Mouse (Mus musculus) stomach, postnatal 0 days (tissue): ENCODE data around the gene Zrsr1.

ENCODE experiments used
- CTCF ChIP-seq: IDR thresholded peaks from 2 replicates; pipeline ENCODE4 v1.5.1; 2016; ENCODE audit warnings: antibody characterized with exemption, low read depth, mild to moderate bottlenecking, moderate library complexity
- EP300 ChIP-seq: optimal IDR thresholded peaks from 2 replicates; pipeline ENCODE3; 2016; ENCODE audit warnings: antibody characterized with exemption

- no peak for TF ChIP-seq CTCF
- TF ChIP-seq EP300: no peak
These were observed 33.5 kb downstream of the Zrsr1 start for GRCm38 (mm10) chr11:23005276-23005675.
